Mouse (Mus musculus) lung, postnatal 4 days (tissue): ENCODE data around the gene Fam71a.
A peak's percentile ranks its signal among the peaks of the same experiment; 100 is the strongest.

Experiments
- DNase-seq, 2 experiments: peaks; one replicate each; pipeline ENCODE4 v3.0.0; 2021

Fam71a gene

GRCm38 (mm10) chr1:191164717-191165116, at the start of gene Fam71a:
Gene Fam71a, minus strand, starts transcription at chr1:191164817.
- DNase-seq, result no peak

- no peak for DNase-seq
Measured at GRCm38 (mm10) chr1:191211096-191211495, 46.5 kb upstream of the Fam71a start.

DNA sequence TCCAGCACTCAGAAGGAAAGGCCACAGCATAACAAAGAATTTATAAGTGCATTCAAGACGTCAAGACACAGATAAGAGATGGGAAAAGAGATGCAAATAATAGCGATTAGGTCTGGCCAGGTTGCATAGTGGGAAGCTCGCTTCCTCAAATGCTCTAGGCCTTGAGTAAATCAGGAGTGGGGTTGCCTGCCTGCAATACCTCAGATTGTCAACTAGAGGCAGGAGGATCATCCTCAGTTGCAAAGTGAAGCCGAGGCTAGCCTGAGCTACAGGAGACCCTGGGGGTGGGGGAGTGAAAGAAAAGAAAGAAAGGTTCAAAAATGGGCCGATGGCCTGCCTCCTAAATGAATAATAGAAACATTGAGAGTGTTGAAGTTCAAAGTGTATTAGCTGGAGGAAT, 41.2 kb upstream of the Fam71a start:
- no peak for DNase-seq

DNA sequence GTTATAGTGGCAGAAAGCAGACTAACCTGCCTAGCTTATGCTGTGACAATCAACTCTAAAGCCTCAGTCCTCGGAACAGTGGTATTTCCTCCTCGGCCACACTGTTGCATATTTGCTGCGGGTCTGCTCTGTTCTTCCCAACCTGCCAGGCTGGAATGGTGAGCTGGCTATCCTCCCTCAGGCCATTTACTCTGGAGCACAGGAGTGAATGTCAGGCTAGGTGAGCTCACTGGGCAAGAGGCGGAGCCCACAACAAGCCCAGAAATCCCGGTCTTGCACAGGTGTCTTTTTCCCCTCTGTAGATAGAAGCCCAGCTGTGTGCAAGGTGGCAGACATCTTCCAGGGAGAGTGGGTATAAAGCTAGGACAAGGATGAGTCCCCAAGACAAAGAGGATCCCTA, 40.3 kb upstream of the Fam71a start:
- DNase-seq, result no peak

DNA sequence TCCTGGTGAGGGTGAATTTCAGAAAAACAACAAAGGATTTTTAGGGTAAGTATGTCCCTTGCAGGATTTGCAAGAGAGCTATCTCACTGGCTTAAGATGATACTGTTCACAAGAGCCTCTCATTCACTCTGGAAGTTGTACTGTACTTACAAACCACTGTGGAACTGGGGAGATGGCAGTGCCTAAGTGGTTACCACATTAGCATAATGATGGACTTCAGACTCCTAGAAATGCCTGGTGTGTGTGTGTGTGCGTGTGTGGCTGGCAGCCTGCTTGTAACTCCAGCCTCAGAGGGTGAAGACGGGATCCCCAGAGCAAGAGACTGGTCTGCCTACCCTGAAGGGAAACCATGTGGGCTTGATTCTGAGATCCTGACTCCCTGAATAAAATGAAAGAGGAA, 38.9 kb upstream of the Fam71a start:
- no peak for DNase-seq

GRCm38 (mm10) chr1:191202208-191202952, 37.8 kb upstream of the Fam71a start:
- no peak for DNase-seq

GRCm38 (mm10) chr1:191200816-191201602, 36.4 kb upstream of the Fam71a start:
- peak; percentile 60 to 62 for DNase-seq

- peak in 1 of 2 experiments; percentile 21 for DNase-seq
Measured at GRCm38 (mm10) chr1:191197916-191198315, 33.3 kb upstream of the Fam71a start.

GRCm38 (mm10) chr1:191196016-191196415, 31.4 kb upstream of the Fam71a start:
- DNase-seq, result no peak

- DNase-seq, result peak; percentile 56 to 66
Measured at GRCm38 (mm10) chr1:191193657-191194424, 29.2 kb upstream of the Fam71a start.

- peak in 1 of 2 experiments; percentile 0 for DNase-seq
Measured at GRCm38 (mm10) chr1:191192751-191193150, 28.1 kb upstream of the Fam71a start.

DNA sequence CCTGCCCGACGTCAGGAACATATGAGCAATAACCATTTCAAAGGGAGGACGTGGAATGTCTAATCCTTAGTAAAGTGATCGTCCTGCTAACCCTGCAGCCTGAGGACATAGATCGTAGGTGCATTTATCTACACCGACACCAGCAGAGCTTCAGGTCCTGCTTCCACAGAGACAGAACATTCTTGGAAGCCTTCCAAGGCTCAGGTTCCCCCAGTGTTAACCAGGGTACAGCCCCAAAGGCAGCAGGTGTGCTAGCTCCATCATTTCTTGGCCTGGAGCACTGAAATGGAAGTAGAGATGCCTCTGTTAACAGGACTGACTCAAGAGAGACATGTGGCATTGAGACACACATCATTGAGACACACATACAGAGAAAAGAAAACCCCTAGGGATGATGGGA, 27.6 kb upstream of the Fam71a start:
- peak in 1 of 2 experiments; percentile 8 for DNase-seq

DNA sequence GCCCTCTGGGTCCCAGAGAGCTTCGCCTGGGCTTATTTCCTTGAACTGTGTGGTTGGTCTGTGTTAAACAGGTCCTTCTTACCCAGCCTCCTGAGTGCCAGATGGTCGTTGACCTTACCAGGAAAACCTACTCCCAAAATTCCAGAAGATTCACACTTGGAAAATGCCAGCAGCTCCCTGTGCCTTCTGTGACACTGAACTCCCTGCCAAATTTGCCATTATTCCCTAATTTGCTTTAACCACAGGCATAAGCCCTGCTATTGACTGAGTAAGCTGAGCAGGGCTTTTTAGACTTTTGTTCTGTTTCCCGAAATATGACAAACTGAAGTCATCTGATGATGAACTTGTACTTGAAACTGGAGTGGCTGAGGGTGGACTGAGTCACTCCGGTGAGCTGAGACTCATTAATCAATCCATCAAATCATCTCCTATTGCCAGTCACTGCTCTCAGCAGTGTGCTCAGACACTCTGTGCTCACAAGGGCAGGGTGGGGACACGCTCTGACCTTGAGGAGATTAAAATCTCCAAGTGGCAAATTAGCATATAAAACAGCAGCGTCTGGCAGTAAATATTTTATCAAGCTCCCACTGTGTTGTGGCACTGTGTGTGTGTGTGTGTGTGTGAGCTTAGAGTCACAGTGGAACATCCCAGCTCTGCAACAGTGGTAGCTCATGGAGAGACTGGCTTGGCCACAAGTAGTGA, 25.2 kb upstream of the Fam71a start:
- DNase-seq, result peak in 1 of 2 experiments; percentile 7

- peak; percentile 64 to 72 for DNase-seq
Measured at GRCm38 (mm10) chr1:191186386-191186770, 21.8 kb upstream of the Fam71a start.

DNA sequence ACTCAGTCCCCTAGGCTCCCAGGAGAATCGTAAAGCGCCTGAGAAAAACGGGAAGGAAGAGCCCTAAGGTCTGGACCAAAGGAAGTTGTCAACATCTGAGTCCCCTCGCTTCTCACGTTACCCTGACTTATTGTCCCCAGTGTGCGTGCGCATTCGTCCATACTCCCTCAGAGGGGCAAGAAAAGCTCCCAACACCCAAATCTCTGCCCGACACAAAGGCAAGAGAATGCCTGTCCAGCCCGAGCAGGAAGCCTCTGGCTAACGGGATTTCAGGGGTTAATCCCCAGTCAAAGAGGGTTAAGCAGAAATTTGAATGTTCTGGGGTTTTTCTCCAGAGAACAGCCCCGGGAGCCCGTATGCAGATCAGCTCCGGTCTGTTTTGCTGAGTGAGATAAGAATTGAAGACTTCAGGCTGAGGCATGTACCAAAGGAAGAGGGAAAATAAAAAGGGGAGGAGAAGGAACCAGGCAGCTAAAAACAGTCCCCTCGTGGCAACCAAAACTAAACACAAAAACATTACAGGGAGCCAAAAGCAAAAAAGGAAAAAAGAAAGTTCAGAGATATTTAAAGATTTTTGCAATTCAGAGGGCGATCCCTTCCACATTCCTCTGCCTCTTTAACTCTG, 21.3 kb upstream of the Fam71a start:
- peak in 1 of 2 experiments; percentile 33 for DNase-seq

DNA sequence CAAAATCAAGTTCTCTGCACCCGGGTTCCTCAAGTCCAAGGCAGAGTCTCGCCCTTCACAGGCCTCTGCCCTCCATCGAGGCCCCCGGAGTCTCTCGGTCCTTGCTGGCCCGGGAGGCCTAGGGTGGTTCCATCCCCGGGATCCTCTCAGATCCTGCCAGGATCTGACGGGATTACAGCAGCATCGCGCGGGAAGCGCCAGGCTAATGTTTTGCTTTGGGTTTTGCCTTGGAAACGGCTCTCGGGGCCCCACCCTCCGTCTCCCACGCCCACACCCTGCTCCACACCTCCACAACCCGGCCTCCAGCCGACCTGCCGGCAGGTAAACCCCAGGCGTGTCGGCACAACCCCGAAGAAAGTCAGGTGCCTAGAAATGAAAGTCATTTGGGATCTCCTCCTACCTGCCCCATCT, 20.2 kb upstream of the Fam71a start:
- peak; percentile 68 to 78 for DNase-seq

DNA sequence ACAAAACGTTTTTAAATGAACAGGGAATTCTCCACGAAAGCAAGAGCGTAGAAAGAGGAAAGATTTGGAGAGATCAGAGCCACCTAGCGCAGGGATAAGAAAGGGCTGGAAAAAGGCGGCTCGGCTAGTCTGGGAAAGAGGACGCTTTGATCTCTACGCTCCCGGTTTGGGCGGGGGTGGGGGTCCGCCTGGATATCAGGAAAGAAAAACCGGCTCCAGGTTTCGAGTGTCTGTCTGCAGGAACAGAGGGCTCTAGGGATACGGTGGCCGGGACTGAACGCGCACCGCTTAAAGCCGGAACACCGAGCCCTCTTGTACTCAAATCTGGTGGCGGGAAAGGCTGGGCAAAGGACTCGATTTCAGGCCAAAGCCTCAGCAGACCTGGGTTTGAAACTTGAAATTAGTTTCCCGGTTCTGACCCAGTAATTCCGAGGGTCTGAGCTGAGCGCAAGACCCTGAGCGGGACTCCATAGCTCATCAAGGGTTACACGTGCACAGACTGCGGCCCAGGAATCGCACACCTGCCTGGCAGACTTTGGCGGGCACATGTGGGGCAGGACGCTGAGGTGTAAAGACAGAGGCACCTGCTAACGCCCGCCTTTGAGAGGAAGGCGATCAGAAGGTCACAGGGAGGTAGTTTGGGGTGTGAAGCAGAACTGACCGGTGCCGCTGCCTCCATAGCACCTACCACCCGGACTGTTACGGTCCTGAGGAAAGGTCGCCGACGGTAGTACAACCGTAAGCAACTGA, 19.6 kb upstream of the Fam71a start:
- peak; percentile 41 to 51 for DNase-seq

GRCm38 (mm10) chr1:191183163-191184065, 18.8 kb upstream of the Fam71a start:
- DNase-seq, result peak; percentile 99 to 100

DNA sequence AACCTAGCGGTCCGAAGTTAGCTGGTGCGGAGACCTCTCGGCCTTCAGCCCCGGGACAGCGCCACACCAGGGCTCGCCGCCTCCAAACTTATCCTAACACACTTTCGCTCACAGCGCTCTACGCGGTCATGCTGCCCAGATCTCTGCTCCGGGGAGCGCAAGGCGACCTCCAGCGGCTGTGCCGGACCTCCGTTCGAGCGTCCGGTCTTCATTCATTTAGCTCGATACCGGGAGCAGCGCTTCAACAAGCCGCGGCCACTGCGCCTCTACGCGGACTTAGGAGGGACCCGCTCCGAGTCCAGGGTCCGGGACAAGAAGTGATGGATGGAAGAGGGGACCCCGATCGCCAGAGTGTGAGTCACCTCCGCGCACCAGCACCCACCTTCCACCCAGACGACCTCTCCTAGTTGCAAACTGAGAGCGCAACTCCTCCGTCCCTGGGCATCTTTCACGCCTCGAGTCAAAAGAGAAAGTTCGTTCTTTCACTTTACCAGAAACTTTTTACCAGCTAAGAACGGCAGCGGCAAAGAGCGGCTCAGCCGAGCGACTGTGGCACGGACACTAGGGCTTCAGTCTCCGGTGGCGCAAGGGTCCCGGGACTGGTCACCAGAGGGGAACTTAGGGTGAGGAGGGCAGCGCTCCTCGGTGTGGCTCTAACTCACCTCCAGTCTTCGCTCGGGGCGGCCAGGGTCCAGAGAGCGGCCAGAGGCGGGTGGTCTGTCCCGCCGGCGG, 18.0 kb upstream of the Fam71a start:
- peak; percentile 81 to 84 for DNase-seq
